Mouse (Mus musculus) ES-Bruce4 (cell line): ENCODE results near the gene Arid1a. TPM values are rescaled to one million over a fixed set of nuclear protein-coding genes. Genes with fewer than 3 reads are reported as not detected.

Experiments used
- H3K27ac ChIP-seq: 2 replicates; pipeline ENCODE4 v1.5.1; 2012; ENCODE audit warnings: low read length, inconsistent platforms; ENCODE audit not compliant: insufficient read depth
- H3K27me3 ChIP-seq: 2 replicates; pipeline ENCODE4 v1.6.1; 2012; ENCODE audit warnings: mild to moderate bottlenecking, low read length, inconsistent platforms; ENCODE audit not compliant: control insufficient read depth, poor library complexity, insufficient read depth, severe bottlenecking
- H3K36me3 ChIP-seq: 2 replicates; pipeline ENCODE4 v1.6.1; 2012; ENCODE audit warnings: inconsistent platforms, mild to moderate bottlenecking, low read length, moderate library complexity; ENCODE audit not compliant: control insufficient read depth, poor library complexity, insufficient read depth, severe bottlenecking
- H3K4me1 ChIP-seq: one replicate; pipeline ENCODE4 v1.8.1; 2011; ENCODE audit warnings: low read length; ENCODE audit not compliant: control insufficient read depth, insufficient read depth
- H3K4me3 ChIP-seq: 2 replicates; pipeline ENCODE4 v1.5.1; 2011; ENCODE audit warnings: low read depth, mild to moderate bottlenecking, low read length
- H3K9ac ChIP-seq: 2 replicates; pipeline ENCODE4 v1.6.1; 2012; ENCODE audit warnings: low read depth, mild to moderate bottlenecking, inconsistent platforms; ENCODE audit not compliant: poor library complexity, severe bottlenecking
- H3K9me3 ChIP-seq: replicated peaks from 2 replicates; pipeline ENCODE4 v1.6.1; 2012; ENCODE audit warnings: mild to moderate bottlenecking, low read length, inconsistent platforms; ENCODE audit not compliant: control insufficient read depth, poor library complexity, insufficient read depth, severe bottlenecking
- CTCF ChIP-seq: IDR thresholded peaks from one replicate; pipeline ENCODE4 v1.8.1; 2011; ENCODE audit warnings: low read depth, low read length
- EP300 ChIP-seq: IDR thresholded peaks from 2 replicates; pipeline ENCODE4 v1.6.1; 2011; ENCODE audit warnings: low read depth, low read length; ENCODE audit not compliant: insufficient read depth
- POLR2A ChIP-seq: IDR thresholded peaks from one replicate; pipeline ENCODE4 v1.8.1; 2011; ENCODE audit warnings: low read length; ENCODE audit not compliant: insufficient read depth
- polyA plus RNA-seq: library from polyadenylated mRNA; stranded (reverse); fragments of >200 nt; gene quantifications from 2 replicates; pipeline ENCODE4 v1.2.4, GENCODE M21; 2011; ENCODE audit warnings: low read depth; ENCODE audit not compliant: missing spikeins, insufficient read depth, insufficient read length

Arid1a gene
- polyA plus RNA-seq, 1 experiment, result 119 TPM

GRCm38 (mm10) chr4:133662421-133662820 lies 94.1 kb downstream of the Arid1a start:
- no peak for TF ChIP-seq CTCF
- no peak for TF ChIP-seq EP300
- TF ChIP-seq POLR2A, result no peak
- H3K27me3 ChIP-seq, result no peaks in the 10 kb centered on the region
- peak overlapping the region; percentile 72 for H3K27ac ChIP-seq
- 0 out of 2 replicates have a peak overlapping the region, but pooled peaks have one; percentile 2 for H3K9ac ChIP-seq
- H3K9me3 ChIP-seq, result no peaks in the 10 kb centered on the region
- H3K36me3 ChIP-seq, result no peaks in the 10 kb centered on the region
- no peaks in the 10 kb centered on the region for H3K4me1 ChIP-seq
- H3K4me3 ChIP-seq, result no peak overlapping the region

DNA sequence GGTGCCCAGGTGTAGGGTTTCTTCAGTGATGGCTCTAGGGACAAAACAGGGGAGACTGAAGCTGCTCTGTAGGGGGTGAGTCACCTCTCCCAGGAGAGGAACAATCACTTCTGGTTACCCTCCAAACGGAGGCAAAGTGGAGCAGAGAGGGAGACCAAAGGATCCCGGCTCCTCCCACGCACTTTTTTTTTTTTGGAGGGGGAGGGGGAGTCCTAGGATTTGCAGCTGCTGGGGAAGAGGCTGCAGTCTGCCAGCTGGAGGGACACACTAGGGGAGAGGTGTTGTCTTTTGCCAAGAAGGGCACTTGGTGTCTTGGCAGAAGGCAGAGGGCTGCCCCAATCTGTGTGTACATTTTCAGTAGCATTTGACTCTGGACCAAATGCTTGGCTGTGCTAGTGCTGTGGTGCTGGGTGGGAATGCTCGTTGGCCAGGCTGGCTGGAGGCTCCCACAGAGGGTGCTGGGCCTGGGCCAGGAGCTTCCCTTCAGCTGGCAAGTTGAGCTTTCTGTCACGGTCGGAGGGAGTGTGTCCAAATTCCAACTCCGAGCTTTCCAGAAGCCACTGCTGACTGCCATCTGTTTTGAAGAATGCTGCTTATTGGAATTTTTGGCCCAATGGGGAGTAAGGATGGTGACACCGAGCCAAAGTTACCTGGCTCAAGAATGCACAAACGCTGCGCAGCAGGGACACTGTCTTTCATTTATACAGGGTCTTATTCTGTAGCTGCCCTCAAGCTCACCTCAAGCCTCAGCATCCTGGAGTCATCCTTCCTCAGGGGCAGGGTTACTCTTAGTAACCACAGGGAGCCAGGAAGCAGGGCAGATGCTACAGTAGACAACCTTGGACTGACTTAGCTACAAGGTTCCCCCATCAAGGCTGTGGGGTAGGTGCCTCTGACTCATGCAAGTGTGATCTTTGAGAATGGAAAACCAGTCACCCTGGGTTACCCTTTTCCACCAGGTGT lies 96.1 kb downstream of the Arid1a start:
- H3K27ac ChIP-seq, result peak overlapping the region; percentile 99
- peak overlapping the region; percentile 37 for H3K9ac ChIP-seq
- no peak for TF ChIP-seq CTCF
- TF ChIP-seq EP300, result peak; percentile 98
- H3K27me3 ChIP-seq, result no peaks in the 10 kb centered on the region
- H3K9me3 ChIP-seq, result no peaks in the 10 kb centered on the region
- no peaks in the 10 kb centered on the region for H3K36me3 ChIP-seq
- H3K4me3 ChIP-seq, result peak overlapping the region; percentile 39
- no peaks in the 10 kb centered on the region for H3K4me1 ChIP-seq

DNA sequence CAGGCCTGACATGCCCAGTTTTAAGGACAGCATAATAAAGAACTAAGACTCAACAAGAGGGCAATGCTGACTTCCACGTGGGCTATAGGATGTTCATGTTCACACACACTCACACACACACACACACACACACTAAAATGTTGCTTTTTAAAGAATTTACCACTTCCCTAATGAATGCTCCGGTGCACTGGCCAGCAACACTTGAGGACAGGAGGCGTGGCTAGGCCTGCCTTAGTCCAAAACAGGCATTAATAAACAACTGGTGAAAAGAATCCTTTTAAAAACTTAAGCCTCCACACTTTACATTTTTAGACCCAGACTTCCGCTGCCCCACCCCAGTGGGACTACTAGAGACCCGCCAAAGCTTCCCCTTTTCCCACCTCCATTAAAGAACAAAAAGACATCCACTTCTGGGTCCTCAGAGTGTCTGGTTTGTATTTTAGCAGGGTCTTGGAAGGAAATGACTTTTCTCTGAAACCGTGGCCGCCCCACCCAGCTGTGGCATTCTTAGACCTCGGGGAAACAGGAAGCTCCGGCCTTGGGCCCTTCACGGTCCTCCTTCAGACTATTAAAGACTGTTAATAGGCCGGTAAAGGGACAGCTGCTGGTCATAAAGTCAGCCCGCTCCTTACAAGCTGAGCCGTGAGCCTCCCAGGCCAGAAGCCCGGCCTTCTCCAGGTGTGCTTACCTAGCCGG lies 96.9 kb downstream of the Arid1a start:
- no peaks in the 10 kb centered on the region for H3K9me3 ChIP-seq
- no peaks in the 10 kb centered on the region for H3K4me1 ChIP-seq
- H3K4me3 ChIP-seq, result peak overlapping the region; percentile 39
- no peaks in the 10 kb centered on the region for H3K27me3 ChIP-seq
- TF ChIP-seq POLR2A, result no peak
- no peak for TF ChIP-seq CTCF
- no peak; the same call in 1 of the 2 replicates for TF ChIP-seq EP300
- H3K9ac ChIP-seq, result peak overlapping the region; percentile 37
- H3K27ac ChIP-seq, result peak overlapping the region; percentile 99
- H3K36me3 ChIP-seq, result no peaks in the 10 kb centered on the region

DNA sequence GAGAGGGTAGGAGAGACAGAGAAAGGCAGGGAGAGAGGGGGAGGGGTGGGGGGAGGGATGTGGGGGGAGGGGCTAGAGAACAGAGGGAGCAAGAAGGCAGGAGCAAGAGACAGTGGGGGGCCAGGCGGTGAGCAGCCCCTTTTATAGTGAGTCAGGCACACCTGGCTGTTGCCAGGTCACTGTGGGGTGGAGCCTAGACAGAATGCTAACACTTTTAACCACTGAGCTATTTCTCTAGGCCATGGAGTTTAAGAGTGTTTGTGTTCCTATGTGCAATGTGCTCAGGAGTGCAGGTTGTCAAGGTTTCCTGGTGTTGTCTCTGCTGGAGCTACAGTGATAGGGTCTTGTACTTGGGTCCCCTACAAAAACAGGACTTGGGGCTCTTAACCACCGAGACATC lies 97.8 kb downstream of the Arid1a start:
- Histone ChIP-seq H3K4me1 (no peaks in the 10 kb centered on the region), H3K9me3 (no peaks in the 10 kb centered on the region), H3K36me3 (no peaks in the 10 kb centered on the region), H3K9ac (peak overlapping the region; percentile 37), H3K27ac (peak overlapping the region; percentile 99), H3K27me3 (no peaks in the 10 kb centered on the region), H3K4me3 (peak overlapping the region; percentile 39)
- TF ChIP-seq EP300 (peak; percentile 92), CTCF (no peak), POLR2A (no peak)

DNA sequence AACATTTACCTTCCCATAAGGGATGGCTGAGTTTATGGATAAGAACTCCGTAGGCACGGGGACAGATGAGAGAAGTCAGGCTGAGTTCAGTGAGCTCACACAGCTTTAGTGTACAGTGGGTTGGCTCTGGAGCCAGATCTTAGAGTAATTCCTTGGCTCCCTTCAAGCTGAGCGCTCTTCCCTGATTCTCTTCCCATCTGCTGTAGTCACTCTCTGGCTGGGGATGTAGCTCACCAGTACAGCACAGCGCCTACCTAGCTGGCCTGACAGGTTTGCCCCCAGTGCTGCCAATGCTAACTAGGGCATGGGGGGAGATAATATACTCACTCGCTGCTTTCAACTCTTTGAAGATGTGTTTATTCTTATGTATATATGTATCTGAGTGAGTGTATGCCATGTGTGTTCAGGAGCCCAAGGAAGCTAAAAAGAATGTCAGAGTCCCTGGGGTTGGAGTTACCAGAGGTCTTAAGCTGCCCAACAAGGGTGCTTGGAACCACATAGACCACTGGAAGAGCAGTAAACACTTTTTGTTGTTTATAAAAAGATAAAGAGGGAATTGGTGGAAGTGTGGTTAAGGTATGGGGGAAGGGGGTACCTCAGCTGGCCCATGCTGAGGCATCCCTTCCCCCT lies 98.6 kb downstream of the Arid1a start:
- H3K36me3 ChIP-seq, result no peaks in the 10 kb centered on the region
- H3K27me3 ChIP-seq, result no peaks in the 10 kb centered on the region
- H3K4me3 ChIP-seq, result no peak overlapping the region
- no peaks in the 10 kb centered on the region for H3K4me1 ChIP-seq
- TF ChIP-seq POLR2A, result no peak
- no peak for TF ChIP-seq EP300
- no peak for TF ChIP-seq CTCF
- 0 out of 2 replicates have a peak overlapping the region, but pooled peaks have one; percentile 18 for H3K9ac ChIP-seq
- H3K27ac ChIP-seq, result peak overlapping the region; percentile 98
- H3K9me3 ChIP-seq, result no peaks in the 10 kb centered on the region
